In genomic region chr11:35480146-35480545, GRCm38 (mm10) we compare ENCODE assay signal across 13 mouse cellular contexts.
DNase-seq lines count a peak whose midpoint lies in the region; ATAC-seq and TF ChIP-seq lines count a peak whose summit lies in the region.
"Had no signal": no experiment of that assay in that cellular context is flagged by ENCODE, and none has a peak within 500 bp of the region (broad histone marks: within the 10 kb centered on the region; RNA-seq: fewer than 3 reads in every experiment).

No protein-coding gene starts in this region.

- DNase-seq in kidney, postnatal 14 days, result peak; percentile 13
- DNase-seq in kidney, adult 9 months, result no peak
- DNase-seq in embryo, embryonic 10.5 days (ENCODE audit: low spot score), result peak; percentile 48
- DNase-seq in midbrain, embryonic 11.5 days (ENCODE audit: low spot score, missing footprints), result no peak
- no peak for DNase-seq in ovary, postnatal 14 days (ENCODE audit: low spot score)
- no peak for DNase-seq in liver, embryonic 11.5 days (ENCODE audit: low spot score)
- DNase-seq in right cerebral cortex, postnatal 14 days, result no peak
- DNase-seq: adrenal gland, adult 8-10 months; cerebellum, postnatal 14 days; liver, embryonic 13.5 days; lung, postnatal 4 days had no signal

- H3K4me1 ChIP-seq in E14TG2a.4 (replicated peaks; ENCODE audit: low read depth, low read length), result peaks cover 24% of the 10 kb centered on the region
- peaks cover 5% of the 10 kb centered on the region; the same call in 1 of the 2 replicates for H3K4me1 ChIP-seq in midbrain, embryonic 11.5 days (ENCODE audit: control insufficient read depth, insufficient read depth, low read length)
- peaks cover 6% of the 10 kb centered on the region; the same call in 1 of the 2 replicates for H3K4me1 ChIP-seq in liver, embryonic 11.5 days (replicated peaks; ENCODE audit: control insufficient read depth, insufficient read depth, low read length)

- no peak overlapping the region for H3K27ac ChIP-seq in midbrain, embryonic 11.5 days (ENCODE audit: low read depth, low read length)
- no peak overlapping the region for H3K27ac ChIP-seq in liver, embryonic 11.5 days (ENCODE audit: low read depth, low read length)
- H3K27ac ChIP-seq: liver, embryonic 13.5 days had no signal

- TF ChIP-seq CTCF in E14TG2a.4 (conservative IDR thresholded peaks at IDR 0.05; ENCODE audit: low read length), result no peak

- peak; percentile 63 for ATAC-seq in midbrain, embryonic 11.5 days (ENCODE audit: low FRiP score)
- ATAC-seq in liver, embryonic 11.5 days (replicated peaks; ENCODE audit: low FRiP score), result no peak
- ATAC-seq: intestine, postnatal 0 days had no signal

- 17% methylated on average over 8 of the region's 8 CpGs for WGBS in midbrain, embryonic 11.5 days
- WGBS in liver, embryonic 11.5 days, result 65% methylated on average over 8 of the region's 8 CpGs

- no peak overlapping the region for H3K4me2 ChIP-seq in midbrain, embryonic 11.5 days
- H3K4me2 ChIP-seq in liver, embryonic 11.5 days, result no peak overlapping the region
- H3K4me2 ChIP-seq: liver, embryonic 13.5 days had no signal

- H3K36me3 ChIP-seq in E14TG2a.4 (ENCODE audit: insufficient read depth, low read length), result no peaks in the 10 kb centered on the region
- no peaks in the 10 kb centered on the region for H3K36me3 ChIP-seq in midbrain, embryonic 11.5 days (ENCODE audit: control insufficient read depth, insufficient read depth, low read length)
- H3K36me3 ChIP-seq in liver, embryonic 11.5 days (ENCODE audit: control insufficient read depth, insufficient read depth, low read length), result no peaks in the 10 kb centered on the region
- H3K36me3 ChIP-seq: liver, embryonic 13.5 days had no signal

- H3K9ac ChIP-seq in midbrain, embryonic 11.5 days (ENCODE audit: low read length), result no peak overlapping the region
- no peak overlapping the region for H3K9ac ChIP-seq in liver, embryonic 11.5 days (ENCODE audit: low read depth, low read length)
- H3K9ac ChIP-seq: liver, embryonic 13.5 days had no signal

- H3K4me3 ChIP-seq in E14TG2a.4 (replicated peaks; ENCODE audit: low read length), result peak overlapping the region; percentile 24; the same call in 1 of the 2 replicates
- no peak overlapping the region for H3K4me3 ChIP-seq in midbrain, embryonic 11.5 days (ENCODE audit: low read depth, low read length)
- H3K4me3 ChIP-seq in liver, embryonic 11.5 days (ENCODE audit: low read depth, low read length), result no peak overlapping the region
- H3K4me3 ChIP-seq: liver, embryonic 13.5 days had no signal

- H3K27me3 ChIP-seq in E14TG2a.4 (ENCODE audit: insufficient read depth, low read length), result peaks cover 4% of the 10 kb centered on the region; the same call in 1 of the 2 replicates
- H3K27me3 ChIP-seq in midbrain, embryonic 11.5 days (ENCODE audit: control insufficient read depth, insufficient read depth, low read length), result peaks cover 2% of the 10 kb centered on the region; the same call in 1 of the 2 replicates
- no peaks in the 10 kb centered on the region for H3K27me3 ChIP-seq in liver, embryonic 11.5 days (replicated peaks; ENCODE audit: control insufficient read depth, insufficient read depth, low read length)
- H3K27me3 ChIP-seq: liver, embryonic 13.5 days had no signal

- H3K9me3 ChIP-seq in E14TG2a.4 (ENCODE audit: low read length), result peaks cover 3% of the 10 kb centered on the region; the same call in 1 of the 2 replicates
- H3K9me3 ChIP-seq in midbrain, embryonic 11.5 days (ENCODE audit: control insufficient read depth, low read length), result no peaks in the 10 kb centered on the region; the same call in 1 of the 2 replicates
- 0 out of 2 replicates have a peak, but pooled peaks cover 2% of the 10 kb centered on the region for H3K9me3 ChIP-seq in liver, embryonic 11.5 days (ENCODE audit: control insufficient read depth, low read length)
- H3K9me3 ChIP-seq: liver, embryonic 13.5 days had no signal

Comparison
In these comparisons a context has a peak if more than half of its experiments do, and no peak if none do; other contexts are left out.
1. DNase-seq: peak in kidney, postnatal 14 days (single experiment) and embryo, embryonic 10.5 days (single experiment); none in kidney, adult 9 months (single experiment), midbrain, embryonic 11.5 days (single experiment), ovary, postnatal 14 days (single experiment), liver, embryonic 11.5 days (single experiment) and right cerebral cortex, postnatal 14 days (single experiment).